Mouse (Mus musculus) cortical plate, adult 2 months (tissue): ENCODE measurements at regions not wholly inside any gene's neighbourhood (a gene's known extent, or its start where the extent isn't known, plus 50 kb on each side); places are given as distances from the start of the nearest gene placed in this dataset.

Source experiments
- CTCF ChIP-seq: fragments of 200-500 bp; IDR thresholded peaks from 2 replicates; pipeline ENCODE4 v1.5.1; 2011; ENCODE audit warnings: mild to moderate bottlenecking, control low read depth, low read length; ENCODE audit not compliant: insufficient read depth; ENCODE audit errors: extremely low read depth
- POLR2A ChIP-seq: fragments of 200-500 bp; IDR thresholded peaks from 2 replicates; pipeline ENCODE4 v1.6.1; 2011; ENCODE audit warnings: mild to moderate bottlenecking, low read length, control low read depth; ENCODE audit not compliant: insufficient read depth; ENCODE audit errors: extremely low read depth

GRCm38 (mm10) chr7:87145896-87146295 is 100.0 kb upstream of the Nox4 start:
- TF ChIP-seq POLR2A (no peak), CTCF (no peak)
